Mouse (Mus musculus) cerebellum, postnatal 36 days (tissue): ENCODE data around the gene Ptn.
A peak's percentile ranks its signal among the peaks of the same experiment; 100 is the strongest.

Experiments used
- DNase-seq, 2 experiments: peaks; one replicate each; pipeline ENCODE4 v3.0.0; 2021 to 2022; ENCODE audit warnings: mixed read lengths in 2 of 2

Gene Ptn

DNA sequence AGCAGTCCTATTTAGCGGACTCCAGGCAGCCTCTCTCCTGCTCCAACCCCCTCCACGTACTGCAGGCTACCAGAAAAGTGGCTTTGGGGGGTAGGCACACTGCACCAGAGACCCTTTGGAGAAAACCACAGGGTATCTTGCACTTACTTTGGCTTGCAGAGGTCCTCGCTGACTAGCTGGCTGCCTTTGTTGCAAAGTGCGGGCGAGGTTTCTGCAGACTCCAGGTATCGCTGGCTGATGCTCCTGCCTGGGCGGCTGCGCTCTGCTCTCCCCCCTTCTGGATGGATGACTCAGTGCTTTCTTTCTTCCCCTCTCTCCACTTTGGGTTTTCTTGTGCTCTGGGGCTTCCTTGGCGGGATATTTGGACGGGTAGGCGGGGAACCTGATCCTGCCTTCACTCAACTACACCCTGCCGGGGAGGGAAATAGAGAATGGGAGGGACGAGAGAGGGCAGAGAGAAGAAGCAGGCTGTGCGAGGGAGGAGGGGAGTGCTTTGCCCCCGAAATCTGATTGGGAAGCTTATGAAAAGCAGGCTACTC is at the start of gene Ptn:
Gene Ptn (minus strand): TSS at position 474 of the 539 bp plus-strand sequence.
- DNase-seq = peak; percentile 38 to 45

DNA sequence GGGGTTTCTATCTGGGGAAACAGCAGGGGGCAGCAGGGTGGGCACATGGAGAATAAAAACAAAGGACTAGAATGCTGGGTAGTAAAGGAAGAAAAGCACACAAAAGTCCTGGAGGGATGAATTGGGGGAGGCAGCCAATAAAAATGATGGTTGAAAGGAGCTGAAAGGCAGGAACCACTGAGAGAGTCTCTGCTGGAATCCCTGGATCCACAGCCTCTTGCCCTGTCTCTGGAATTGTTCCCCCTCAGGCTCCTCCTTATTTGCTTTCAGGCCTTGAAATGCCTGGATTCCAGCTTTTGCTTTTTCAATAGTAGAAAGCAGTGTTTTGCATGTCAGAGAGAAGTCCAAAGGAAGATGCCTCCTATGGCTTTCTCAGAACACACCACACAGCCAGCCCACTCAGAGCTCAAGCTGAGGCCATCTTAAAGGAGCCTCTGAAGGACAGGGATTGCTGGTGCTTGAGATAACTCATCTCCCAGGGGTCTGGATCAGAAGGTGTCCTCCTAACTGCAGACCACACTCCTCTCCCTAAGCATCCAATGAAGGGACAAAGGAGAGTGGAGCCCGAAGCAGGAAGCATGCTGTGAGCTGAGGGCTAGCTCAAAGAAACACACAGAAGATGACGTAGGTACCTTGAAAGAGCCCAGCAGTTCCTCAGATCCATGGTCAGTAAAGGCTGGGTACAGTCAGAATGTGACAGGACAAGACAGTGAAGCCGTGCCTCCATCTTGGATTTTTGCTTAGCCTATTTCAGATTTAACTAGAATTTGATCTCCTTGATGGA is 48.4 kb upstream of the Ptn start:
- DNase-seq = no peak

DNA sequence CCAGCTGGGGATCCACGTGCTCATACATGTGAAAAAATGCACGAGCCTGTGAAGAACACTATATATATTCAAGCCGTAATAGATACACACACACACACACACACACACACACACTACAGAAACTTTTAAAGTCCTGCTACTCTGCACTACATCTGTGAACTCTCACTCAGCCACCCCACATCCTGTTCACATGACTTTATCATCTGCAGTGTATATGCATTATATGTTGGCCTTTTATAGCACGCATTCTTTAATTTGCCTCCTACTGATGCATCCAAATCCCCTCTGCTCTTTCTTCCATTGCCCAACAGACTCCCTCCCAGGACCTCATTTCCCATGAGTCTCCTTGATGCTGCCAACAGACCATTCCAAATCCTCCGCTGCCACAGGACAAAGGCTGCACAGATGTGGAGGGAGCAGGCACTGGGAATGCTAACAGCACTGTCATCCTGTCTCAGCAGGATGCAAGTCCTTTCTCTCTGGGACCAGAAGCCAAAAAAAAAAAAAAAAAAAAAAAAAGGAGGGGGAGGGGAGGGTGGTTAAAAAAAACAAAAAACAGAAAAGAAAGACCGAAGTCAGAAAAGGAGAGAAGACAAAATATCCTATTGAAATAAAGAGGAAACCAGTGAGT is 47.7 kb upstream of the Ptn start:
- no peak for DNase-seq

DNA sequence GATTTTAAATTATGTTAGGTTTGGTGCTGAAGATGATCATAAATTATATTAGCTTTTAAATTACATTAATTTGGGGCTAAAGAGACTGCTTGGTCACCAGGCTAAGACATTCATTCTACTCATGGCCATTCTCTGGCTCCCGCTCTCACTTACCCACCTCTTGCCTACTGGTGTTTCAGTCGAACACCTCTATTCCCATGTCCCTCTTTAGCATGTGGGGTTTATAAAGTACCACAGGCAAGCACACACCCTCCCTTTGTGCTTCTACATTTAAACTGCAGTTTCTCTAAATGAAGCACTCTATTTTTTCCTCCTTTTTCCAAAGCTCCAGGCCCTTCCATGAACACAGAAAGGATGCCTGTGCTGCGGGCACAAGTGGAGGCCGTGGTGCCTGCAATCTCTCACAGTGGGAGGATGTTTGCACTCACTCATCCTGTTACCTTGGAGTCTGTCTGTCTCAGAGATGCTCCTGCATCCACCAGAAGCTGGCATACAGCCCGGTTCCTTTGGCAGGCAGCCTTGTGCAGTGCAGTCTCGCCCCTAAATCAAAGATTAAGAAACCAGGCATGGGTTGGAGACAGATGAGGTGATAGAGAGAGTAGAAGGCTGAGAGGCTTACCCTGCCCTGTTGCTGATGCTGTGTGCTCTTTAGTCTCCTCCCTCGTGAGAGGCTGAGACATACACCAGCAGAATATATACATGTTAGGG is 40.6 kb upstream of the Ptn start:
- peak; percentile 71 to 73 for DNase-seq

DNA sequence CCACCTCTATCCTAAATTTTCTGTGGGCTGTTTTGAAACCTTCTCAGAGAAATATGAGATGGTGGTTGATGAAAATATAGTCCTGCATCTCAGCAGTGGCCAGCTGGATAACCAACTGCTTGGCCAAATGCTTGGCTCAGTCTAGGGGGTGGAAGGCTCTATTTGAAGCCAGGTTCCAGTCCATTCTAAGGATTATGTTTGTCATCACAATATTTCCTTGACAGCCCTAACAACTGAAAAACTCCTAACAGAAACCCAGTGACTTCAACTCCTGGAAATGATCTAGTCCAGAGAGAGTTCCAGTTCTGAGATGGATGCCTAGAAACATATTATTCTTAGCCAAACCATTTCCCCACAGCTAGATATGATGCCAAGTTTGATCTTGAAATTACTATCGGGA is 35.3 kb upstream of the Ptn start:
- peak in 1 of 2 experiments; percentile 19 for DNase-seq

DNA sequence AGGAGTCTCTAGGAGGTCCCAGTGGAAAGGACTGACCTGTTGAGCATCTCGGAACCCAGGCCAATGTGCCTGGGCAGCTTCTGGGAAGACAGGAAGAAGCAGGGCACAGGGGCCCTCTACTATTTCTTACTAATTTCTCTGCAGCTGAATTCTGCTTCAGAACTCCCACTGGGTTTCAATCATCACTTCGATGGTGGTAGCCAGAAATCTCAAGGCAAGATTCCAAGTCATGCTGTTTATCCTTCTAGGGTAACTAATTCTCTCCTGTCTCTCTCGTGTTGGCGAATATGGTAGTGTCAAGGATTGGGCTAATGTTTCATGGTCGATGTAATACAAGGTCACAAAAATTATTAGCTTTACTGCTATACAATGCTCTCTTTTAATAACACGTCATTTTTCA is 34.2 kb upstream of the Ptn start:
- peak; percentile 43 to 73 for DNase-seq

DNA sequence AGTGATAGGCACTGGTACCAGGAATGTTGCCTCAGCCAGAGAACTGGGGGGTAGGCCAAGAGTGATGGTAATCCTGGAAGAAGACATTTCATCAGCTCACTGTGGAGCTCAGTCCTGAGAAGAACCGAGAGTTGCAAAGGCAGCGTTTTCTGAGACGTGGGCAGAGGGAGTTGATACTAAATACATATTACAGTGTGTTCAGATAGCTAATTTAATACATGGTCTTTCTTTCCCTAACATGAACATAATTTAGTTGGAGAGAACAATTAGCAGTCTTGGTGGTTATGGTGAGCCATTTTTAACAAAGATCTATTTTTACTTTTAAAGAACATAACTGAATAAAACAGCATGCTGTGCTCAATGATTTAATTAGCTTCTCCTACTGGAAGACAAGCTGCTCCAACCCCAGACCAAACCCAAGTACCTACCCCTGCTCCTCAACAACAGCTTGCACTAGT is 33.0 kb upstream of the Ptn start:
- no peak for DNase-seq

DNA sequence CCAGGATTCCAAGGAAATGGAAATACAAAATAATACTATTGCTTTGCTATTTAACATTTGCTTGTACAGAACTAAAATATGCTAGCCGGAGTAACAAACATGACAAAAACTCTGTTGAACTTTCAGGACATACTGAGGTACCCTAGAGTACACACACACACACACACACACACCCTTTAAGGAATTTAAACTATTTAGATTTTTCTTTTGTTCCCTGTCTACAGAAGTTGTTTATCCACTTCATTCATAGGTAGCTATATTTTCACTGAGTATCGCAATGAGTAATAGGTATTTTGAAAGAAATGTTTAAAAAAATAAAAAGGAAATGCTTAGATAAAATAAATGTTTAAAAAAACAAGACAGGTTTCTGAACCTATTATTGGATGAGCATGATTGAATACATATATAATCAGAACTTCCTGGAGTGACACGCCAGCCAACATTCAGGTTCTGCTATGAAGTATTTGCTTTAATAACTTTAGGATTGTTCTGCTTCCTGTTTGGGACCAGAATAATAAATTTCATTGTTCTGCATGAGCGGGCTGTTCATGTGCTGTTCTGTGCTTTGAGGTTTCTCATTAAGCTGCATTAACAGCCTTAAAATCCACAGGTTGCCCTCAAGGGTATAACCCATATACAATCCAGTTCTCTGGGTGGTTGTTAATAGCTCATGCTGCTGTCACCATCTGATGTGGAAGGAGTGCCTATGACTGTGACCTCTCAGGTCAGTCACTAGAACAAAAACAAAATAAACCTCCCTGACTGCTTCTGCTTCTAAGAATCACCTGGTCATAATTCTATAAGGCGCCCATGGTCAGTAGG is 32.3 kb upstream of the Ptn start:
- DNase-seq = no peak

DNA sequence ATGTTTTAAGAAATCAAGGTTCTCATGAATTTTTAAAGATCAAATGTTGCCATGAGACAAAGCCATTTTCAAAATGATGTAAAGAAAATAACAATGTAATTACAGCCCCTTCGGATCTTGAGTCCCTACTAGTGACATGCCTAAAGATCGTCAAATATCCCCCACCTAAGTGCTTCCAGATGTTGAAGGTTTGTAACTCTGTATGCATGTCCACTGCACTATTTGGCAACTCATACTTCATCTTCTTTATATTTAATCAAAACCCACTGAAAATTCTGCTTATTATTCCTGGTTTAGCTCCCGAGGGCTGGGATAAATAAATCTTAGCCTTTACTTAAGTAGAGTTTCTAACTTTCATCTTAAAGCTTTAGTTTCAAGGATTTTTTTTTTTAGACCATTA is 31.7 kb upstream of the Ptn start:
- no peak for DNase-seq

DNA sequence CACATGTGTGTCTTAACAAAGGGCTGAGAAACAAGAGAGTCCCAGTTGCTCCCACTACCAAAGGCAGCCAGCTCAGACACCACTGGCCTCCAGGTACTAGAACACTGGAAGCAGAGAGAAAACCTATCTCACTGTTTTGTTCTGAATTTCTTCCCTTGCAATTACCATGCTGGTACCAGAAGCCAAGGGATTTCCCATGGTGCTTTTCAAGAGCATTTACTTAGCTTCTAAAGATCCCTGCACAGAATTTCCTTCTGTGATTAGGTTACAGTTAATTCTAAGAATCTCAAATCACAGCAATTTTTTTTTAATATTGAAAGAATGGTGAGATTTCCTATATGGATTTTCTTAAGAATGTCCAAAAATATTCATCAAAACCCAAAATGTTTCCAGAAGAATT is 31.2 kb upstream of the Ptn start:
- DNase-seq = no peak

DNA sequence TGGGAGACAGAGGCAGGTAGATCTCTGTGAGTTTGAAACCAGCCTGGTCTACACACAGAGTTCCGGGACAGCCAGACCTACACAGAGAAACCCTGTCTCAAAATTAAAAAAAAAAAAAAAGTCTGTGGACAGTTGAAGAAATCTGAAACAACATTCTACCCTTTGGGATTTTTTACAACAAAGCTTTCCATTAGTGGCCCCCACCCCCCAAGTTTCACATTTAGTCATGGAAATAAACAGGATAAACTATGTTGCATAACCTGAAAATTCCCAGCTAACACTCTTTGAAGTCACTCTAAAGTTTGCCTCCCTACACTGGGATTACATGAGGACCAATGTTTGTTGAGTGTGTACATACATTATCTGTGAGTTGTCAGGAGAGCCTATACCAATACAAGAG is 28.7 kb upstream of the Ptn start:
- DNase-seq = no peak

DNA sequence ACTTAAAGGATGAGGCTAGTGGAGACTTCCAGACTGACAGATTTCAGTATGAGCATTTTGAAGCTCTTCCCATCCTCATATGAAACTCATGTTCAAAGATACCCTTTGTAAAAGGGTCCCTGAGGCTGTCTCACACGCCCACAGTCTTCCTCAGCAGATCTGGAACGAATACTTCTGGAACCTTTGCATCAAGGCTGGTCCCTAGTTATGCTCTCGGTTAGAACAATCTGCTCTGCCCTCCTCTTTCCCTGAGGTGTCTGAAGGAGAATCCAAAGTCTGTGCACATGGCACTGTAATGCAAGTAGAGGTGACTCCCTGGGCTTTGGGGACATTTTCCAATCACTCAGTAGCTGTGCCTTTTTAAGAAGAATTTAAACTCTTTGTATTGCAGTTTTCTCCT is 25.3 kb upstream of the Ptn start:
- no peak for DNase-seq

DNA sequence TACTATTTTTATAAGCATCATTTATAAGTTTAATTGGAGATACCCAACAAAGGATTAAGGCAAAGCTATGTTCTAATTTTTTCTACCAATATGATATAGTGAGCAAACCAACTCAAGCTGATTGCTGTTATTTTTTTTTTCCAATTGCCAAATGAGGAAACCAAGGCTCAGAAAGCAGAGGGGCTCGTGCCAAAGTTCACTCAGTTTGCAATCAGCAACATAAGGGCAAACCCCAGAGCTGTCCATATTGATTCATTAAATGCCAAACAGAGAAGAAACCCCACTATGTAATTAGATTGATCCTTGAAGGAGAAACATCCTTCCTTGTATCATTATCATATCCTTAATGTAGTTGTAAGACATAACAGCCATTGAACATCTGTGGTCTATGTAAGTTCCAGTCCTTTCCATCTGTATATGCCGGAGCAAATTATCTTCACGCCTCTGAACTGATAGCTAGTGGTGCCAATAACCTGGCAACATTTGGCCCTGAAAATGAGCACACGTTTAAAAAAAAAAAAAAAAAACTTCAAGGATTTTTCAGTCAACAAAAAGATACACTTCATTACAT is 24.8 kb upstream of the Ptn start:
- no peak for DNase-seq

DNA sequence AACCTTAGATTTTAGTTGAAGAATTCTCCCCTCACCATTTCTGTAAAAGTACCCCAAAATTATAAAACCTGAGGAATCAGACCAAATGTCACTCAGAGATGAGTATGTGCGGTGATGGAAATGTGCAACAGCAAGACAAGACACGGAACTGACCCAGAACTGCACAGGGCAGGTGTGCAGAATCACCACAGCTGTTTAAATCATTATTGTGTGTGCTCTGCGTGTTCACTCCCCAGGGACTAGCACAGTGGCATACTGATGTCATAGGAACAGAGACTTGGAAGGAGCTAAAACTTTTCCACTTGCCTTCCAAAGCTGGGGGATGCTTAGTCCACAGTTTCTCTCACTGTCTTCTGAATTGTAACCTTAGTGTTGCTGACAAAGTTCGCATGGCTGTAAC is 22.7 kb upstream of the Ptn start:
- no peak for DNase-seq

DNA sequence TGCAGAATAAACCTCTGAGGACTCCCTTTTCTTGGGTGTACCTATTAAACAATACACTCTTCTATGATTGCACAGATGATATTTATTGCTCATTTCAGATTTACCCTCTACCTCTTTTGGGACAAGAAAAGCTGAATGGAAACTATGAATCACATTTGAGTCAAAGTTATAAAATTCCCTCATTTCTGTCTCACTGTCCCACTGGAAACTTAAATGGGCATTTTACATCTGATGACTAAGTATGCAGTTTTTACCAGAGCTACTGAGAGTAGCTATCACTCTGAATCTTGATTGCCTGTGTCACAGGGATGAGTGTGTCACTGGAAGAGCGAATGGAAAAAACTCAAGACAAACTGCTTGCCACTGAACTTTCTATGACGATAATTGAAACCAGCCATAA is 22.2 kb upstream of the Ptn start:
- no peak for DNase-seq

DNA sequence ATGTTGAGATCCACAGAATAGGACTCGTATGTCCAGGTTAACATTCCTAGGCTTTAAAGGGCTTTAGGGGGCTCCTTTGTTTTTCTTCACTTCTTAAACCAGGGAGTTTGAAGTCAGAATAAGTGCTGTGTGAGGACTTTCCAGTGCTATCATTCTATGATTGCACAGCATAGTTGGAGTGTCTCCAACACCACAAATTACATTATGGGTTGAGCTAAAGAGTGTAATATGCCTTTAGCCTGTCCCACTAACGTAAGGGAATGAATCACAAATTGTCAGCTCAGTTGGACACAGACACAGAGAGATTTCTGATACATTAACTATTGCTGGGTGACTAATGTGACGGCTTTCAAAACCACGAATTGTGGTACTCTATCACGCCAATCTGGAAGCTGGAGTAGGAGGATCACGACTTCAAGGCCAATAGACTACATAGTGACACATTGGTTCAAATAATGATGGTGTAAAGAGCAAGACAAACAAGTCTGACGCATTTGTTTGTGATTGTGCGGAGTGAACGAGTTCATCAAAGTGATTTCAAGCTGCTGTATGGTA is 20.4 kb upstream of the Ptn start:
- DNase-seq = no peak

DNA sequence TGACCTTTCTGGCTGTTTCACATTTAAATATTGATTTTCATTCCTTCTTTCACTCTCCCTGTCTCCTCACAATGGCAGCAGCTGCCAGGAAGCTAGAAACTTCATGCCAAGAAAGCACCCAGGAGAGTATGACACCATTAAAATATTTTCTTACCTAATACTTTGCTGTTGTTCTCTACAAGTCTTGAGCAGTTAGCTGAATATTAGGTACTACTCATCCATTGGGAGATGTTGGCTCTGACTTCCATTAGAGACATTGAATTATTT is 9.7 kb upstream of the Ptn start:
- no peak for DNase-seq

DNA sequence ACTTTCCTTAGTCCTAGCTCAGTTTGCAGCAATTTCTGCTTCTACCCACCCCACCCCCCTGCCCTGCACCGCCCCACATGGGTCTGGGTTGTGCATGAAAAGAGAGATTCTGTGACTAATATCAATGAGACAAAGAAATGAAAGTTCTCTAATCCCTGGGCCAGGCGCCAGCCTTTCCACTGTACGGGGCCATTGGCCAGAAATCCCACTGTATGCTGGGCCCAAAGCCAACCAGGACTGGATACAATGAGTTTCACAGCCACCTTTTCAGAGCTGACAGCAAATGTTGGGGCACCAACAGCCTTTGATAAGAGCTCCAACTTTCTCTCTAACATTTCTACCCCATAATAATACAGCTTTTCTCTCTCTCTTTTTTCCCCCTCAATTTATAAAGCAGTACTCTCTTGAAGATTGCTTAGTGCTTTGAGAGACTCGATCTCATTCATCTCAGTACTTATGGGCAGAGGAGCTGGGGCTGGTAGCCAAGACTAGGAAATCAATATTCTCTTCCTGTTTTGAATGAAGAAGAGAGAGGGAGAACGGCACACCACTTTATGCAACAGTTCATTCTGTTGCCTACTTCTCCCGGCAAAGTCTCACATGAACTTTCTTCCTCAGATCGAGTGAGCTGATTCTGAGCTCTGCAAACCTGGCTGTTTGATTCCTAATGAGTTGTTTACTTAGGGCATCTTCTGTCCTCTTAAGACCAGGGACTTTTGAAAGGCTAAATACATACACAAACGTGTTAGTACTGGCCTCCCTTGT is 9.2 kb upstream of the Ptn start:
- peak; percentile 71 to 85 for DNase-seq

DNA sequence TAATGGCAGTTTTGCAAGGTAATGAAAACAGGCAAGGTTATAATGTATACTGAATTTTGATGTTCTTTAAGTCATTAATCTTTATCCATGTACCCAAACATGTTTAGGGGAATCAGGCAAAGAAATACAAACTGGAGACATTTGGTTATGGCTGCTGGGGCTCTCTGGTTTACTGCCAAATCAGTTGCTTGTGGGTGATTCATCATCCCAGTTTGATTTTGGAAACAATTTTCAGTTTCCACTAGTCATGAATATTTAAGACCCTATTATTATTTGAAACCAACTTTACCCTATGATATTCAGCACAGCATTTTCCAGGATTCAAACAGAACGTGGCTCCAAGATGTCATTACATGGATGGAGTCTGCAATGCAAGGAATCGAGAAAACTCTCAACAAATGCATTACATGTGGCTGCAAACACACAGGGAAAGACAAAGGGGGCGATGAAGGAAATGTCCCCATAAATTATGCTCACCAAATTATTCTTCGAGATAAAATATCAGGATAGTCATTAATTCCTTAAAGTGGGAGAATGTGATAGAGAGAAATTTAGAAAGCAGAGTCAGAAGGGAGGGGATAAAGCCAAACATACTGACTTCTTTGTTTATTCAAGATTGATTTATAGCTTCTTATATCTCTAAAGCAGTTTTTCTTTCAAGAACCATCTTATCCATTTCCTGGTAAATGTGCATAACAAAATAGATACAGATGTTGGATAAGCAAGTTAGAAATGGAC is 8.4 kb upstream of the Ptn start:
- no peak for DNase-seq

DNA sequence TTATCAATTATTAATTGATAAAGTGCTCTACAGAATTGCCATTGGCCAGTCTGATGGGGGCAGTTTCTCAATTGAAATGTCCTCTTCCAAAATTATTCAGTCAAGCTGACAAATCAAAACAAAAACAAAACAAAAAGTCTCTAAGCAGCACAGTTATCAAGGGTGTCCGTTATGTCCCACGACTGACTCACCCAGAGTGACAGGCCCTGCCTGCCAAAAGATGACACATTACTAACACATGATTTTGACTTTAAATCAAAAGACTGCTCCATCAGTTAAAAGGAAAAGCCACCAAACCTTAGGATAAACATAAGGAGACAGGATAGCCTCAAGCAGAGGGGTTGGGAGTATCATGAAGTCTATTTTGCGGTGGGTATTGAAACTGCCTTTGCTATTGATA is 6.6 kb upstream of the Ptn start:
- no peak for DNase-seq

DNA sequence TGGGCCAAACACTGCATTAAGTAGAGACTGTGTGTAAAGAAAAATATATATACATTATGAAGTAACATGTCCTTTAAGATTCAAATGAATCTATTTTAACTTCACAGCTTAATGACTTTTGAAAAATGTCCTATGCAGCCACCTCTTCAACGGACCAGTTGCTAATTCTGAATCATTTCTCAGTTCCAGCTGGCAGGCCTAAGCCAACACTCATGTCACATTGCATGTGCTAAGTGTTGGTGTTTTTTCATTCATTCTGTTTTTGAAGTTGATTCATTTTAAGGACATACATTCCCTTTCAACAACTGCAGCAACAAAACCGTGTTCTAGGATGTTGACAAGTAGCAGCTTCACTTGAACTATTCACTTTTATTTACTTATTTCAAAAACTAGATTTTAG is 6.0 kb upstream of the Ptn start:
- no peak for DNase-seq
